ENCODE assay signal across 11 mouse cellular contexts in the genomic region with DNA sequence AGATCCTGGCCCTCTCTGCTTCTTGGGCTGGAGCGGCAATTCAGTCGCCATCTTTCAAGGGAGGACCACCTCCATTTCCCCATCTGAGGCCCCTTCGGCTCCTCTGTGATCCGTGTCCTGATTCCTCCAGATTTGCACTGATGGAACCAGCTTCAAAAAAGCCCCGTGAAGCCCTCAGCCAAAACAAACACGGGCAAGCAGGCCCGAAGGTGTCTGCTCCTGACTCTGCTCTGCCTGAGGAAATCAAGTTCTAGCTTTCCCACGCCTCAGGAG. TPM values are rescaled to one million over a fixed set of nuclear protein-coding genes. Genes with fewer than 3 reads are reported as not detected.
DNase-seq lines count a peak whose midpoint lies in the region; ATAC-seq and TF ChIP-seq lines count a peak whose summit lies in the region.
"Had no signal": no experiment of that assay in that cellular context is flagged by ENCODE, and none has a peak within 500 bp of the region (broad histone marks: within the 10 kb centered on the region; RNA-seq: fewer than 3 reads in every experiment).

No protein-coding gene starts in this region.

- H3K4me2 ChIP-seq in midbrain, postnatal 0 days (ENCODE audit: low read depth, low read length, poor library complexity, severe bottlenecking) = no peak overlapping the region
- H3K4me2 ChIP-seq in hindbrain, embryonic 11.5 days (replicated peaks; ENCODE audit: low read depth, low read length) = no peak overlapping the region
- no peak overlapping the region; the same call in 1 of the 2 replicates for H3K4me2 ChIP-seq in limb, embryonic 11.5 days (ENCODE audit: low read depth, severe bottlenecking)
- H3K4me2 ChIP-seq in stomach, embryonic 16.5 days (ENCODE audit: low read depth, low read length) = 0 out of 2 replicates have a peak overlapping the region, but pooled peaks have one; percentile 11
- H3K4me2 ChIP-seq: heart, embryonic 11.5 days had no signal

- H3K9me3 ChIP-seq in midbrain, embryonic 10.5 days (replicated peaks) = no peaks in the 10 kb centered on the region
- H3K9me3 ChIP-seq in midbrain, postnatal 0 days (ENCODE audit: low read length) = no peaks in the 10 kb centered on the region
- no peaks in the 10 kb centered on the region for H3K9me3 ChIP-seq in hindbrain, embryonic 11.5 days (ENCODE audit: control insufficient read depth, low read length)
- H3K9me3 ChIP-seq in limb, embryonic 11.5 days (ENCODE audit: control insufficient read depth, low read length) = no peaks in the 10 kb centered on the region
- no peaks in the 10 kb centered on the region for H3K9me3 ChIP-seq in stomach, embryonic 16.5 days (replicated peaks; ENCODE audit: control insufficient read depth, low read length)

- DNase-seq in midbrain, embryonic 10.5 days (ENCODE audit: low spot score) = no peak
- DNase-seq in midbrain, postnatal 0 days (ENCODE audit: low spot score) = no peak
- no peak for DNase-seq in hindbrain, embryonic 11.5 days (ENCODE audit: low spot score)
- no peak for DNase-seq in limb, embryonic 11.5 days (ENCODE audit: low spot score)
- no peak for DNase-seq in gastrocnemius, adult 8-10 months (ENCODE audit: low spot score in 2 of 2)
- DNase-seq in thymus, postnatal 36 days = no peak
- DNase-seq: lung, postnatal 14 days had no signal

- no peak for ATAC-seq in midbrain, postnatal 0 days (ENCODE audit: low FRiP score)
- 0 out of 2 replicates have a peak, but pooled peaks have one; percentile 3 for ATAC-seq in hindbrain, embryonic 11.5 days (ENCODE audit: low FRiP score)
- ATAC-seq in limb, embryonic 11.5 days (ENCODE audit: insufficient number of reproducible peaks, low FRiP score, low TSS enrichment, low read depth) = no peak
- no peak for ATAC-seq in stomach, embryonic 16.5 days (ENCODE audit: insufficient read depth, low FRiP score)

- H3K36me3 ChIP-seq in midbrain, embryonic 10.5 days = no peaks in the 10 kb centered on the region
- no peaks in the 10 kb centered on the region for H3K36me3 ChIP-seq in midbrain, postnatal 0 days (ENCODE audit: insufficient read depth, low read length)
- H3K36me3 ChIP-seq in hindbrain, embryonic 11.5 days (ENCODE audit: control insufficient read depth, insufficient read depth, low read length) = no peaks in the 10 kb centered on the region
- H3K36me3 ChIP-seq in limb, embryonic 11.5 days (ENCODE audit: control insufficient read depth, insufficient read depth, low read length) = no peaks in the 10 kb centered on the region
- no peaks in the 10 kb centered on the region for H3K36me3 ChIP-seq in stomach, embryonic 16.5 days (ENCODE audit: control insufficient read depth, insufficient read depth, low read length)

- peak overlapping the region; percentile 71 for H3K27ac ChIP-seq in midbrain, embryonic 10.5 days (replicated peaks)
- no peak overlapping the region for H3K27ac ChIP-seq in midbrain, postnatal 0 days (ENCODE audit: low read depth, low read length)
- H3K27ac ChIP-seq in hindbrain, embryonic 11.5 days (ENCODE audit: low read depth, low read length) = peak overlapping the region; percentile 2; the same call in 1 of the 2 replicates
- H3K27ac ChIP-seq in limb, embryonic 11.5 days (replicated peaks; ENCODE audit: low read depth, low read length) = peak overlapping the region; percentile 86
- peak overlapping the region; percentile 64 for H3K27ac ChIP-seq in stomach, embryonic 16.5 days (ENCODE audit: low read length)

- no peak overlapping the region for H3K9ac ChIP-seq in midbrain, postnatal 0 days (replicated peaks; ENCODE audit: low read length, poor library complexity, severe bottlenecking)
- no peak overlapping the region for H3K9ac ChIP-seq in hindbrain, embryonic 11.5 days (ENCODE audit: low read depth, low read length)
- H3K9ac ChIP-seq in limb, embryonic 11.5 days (ENCODE audit: low read length) = 0 out of 2 replicates have a peak overlapping the region, but pooled peaks have one; percentile 32
- H3K9ac ChIP-seq in stomach, embryonic 16.5 days (ENCODE audit: low read length) = peak overlapping the region; percentile 49

- TF ChIP-seq CTCF in midbrain, postnatal 0 days (IDR thresholded peaks at IDR 0.05) = no peak

- peaks cover 42% of the 10 kb centered on the region for H3K4me1 ChIP-seq in midbrain, embryonic 10.5 days
- H3K4me1 ChIP-seq in midbrain, postnatal 0 days (ENCODE audit: insufficient read depth, low read length) = peaks cover 11% of the 10 kb centered on the region; the same call in 1 of the 2 replicates
- H3K4me1 ChIP-seq in hindbrain, embryonic 11.5 days (replicated peaks; ENCODE audit: control insufficient read depth, insufficient read depth, low read length) = peaks cover 12% of the 10 kb centered on the region
- peaks cover 48% of the 10 kb centered on the region for H3K4me1 ChIP-seq in limb, embryonic 11.5 days (ENCODE audit: control insufficient read depth, insufficient read depth, low read length)
- H3K4me1 ChIP-seq in stomach, embryonic 16.5 days (ENCODE audit: control insufficient read depth, insufficient read depth, low read length) = peaks cover 35% of the 10 kb centered on the region

- H3K27me3 ChIP-seq in midbrain, embryonic 10.5 days (ENCODE audit: low read depth, poor library complexity, severe bottlenecking) = peaks cover 36% of the 10 kb centered on the region
- no peaks in the 10 kb centered on the region for H3K27me3 ChIP-seq in midbrain, postnatal 0 days (ENCODE audit: insufficient read depth, low read length)
- H3K27me3 ChIP-seq in hindbrain, embryonic 11.5 days (ENCODE audit: control insufficient read depth, insufficient read depth, low read length) = no peaks in the 10 kb centered on the region
- no peaks in the 10 kb centered on the region for H3K27me3 ChIP-seq in limb, embryonic 11.5 days (ENCODE audit: control insufficient read depth, insufficient read depth, low read length)
- H3K27me3 ChIP-seq in stomach, embryonic 16.5 days (ENCODE audit: control insufficient read depth, insufficient read depth, low read length) = no peaks in the 10 kb centered on the region

- WGBS in midbrain, embryonic 10.5 days = 77% methylated on average over 8 of the region's 8 CpGs
- WGBS in midbrain, postnatal 0 days = 66% methylated on average over 8 of the region's 8 CpGs
- WGBS in hindbrain, embryonic 11.5 days = 65% methylated on average over 8 of the region's 8 CpGs
- WGBS in limb, embryonic 11.5 days = 49% methylated on average over 8 of the region's 8 CpGs
- WGBS in stomach, embryonic 16.5 days = 40% methylated on average over 8 of the region's 8 CpGs

- H3K4me3 ChIP-seq in midbrain, embryonic 10.5 days = no peak overlapping the region
- no peak overlapping the region for H3K4me3 ChIP-seq in midbrain, postnatal 0 days (ENCODE audit: low read depth, low read length)
- H3K4me3 ChIP-seq in hindbrain, embryonic 11.5 days (ENCODE audit: low read depth, low read length) = no peak overlapping the region
- no peak overlapping the region for H3K4me3 ChIP-seq in limb, embryonic 11.5 days (ENCODE audit: low read depth, low read length)
- H3K4me3 ChIP-seq in stomach, embryonic 16.5 days (replicated peaks; ENCODE audit: low read length) = no peak overlapping the region

RNA-seq across cellular contexts. Expression of gene Wfikkn2, which starts 0.9 kb away (rescaled TPM):
- polyA plus RNA-seq in midbrain, embryonic 10.5 days (2016; fragmentation: Nextera tagmentation; extraction: Ambion mirVana) = 0.27 and 0.99 TPM in 2 replicates
- 5.0 and 10.0 TPM in 2 replicates for total RNA-seq in midbrain, postnatal 0 days (2014; rRNA removed)
- polyA plus RNA-seq in midbrain, postnatal 0 days (2015; fragmentation: Nextera tagmentation; extraction: Ambion mirVana) = 2.6 and 2.7 TPM in 2 replicates
- polyA plus RNA-seq in hindbrain, embryonic 11.5 days (2014; fragmentation: Nextera tagmentation; extraction: Ambion mirVana) = 0.95 and 1.8 TPM in 2 replicates
- 5.3 and 8.0 TPM in 2 replicates for polyA plus RNA-seq in limb, embryonic 11.5 days (2014; fragmentation: Nextera tagmentation; extraction: Ambion mirVana)
- 3.1 and 3.4 TPM in 2 replicates for polyA plus RNA-seq in stomach, embryonic 16.5 days (2015; fragmentation: Nextera tagmentation; extraction: Ambion mirVana)
- total RNA-seq in gastrocnemius, adult 8-10 months (2022) = 10 to 100 TPM; 12.1 to 16.7 (median 13.5) TPM

RNA-seq across cellular contexts. Expression of gene Gm21885, which starts 34.9 kb away (rescaled TPM):
- polyA plus RNA-seq in midbrain, embryonic 10.5 days (2016; fragmentation: Nextera tagmentation; extraction: Ambion mirVana) = not detected in 2 replicates
- not detected in 2 replicates for total RNA-seq in midbrain, postnatal 0 days (2014; rRNA removed)
- polyA plus RNA-seq in midbrain, postnatal 0 days (2015; fragmentation: Nextera tagmentation; extraction: Ambion mirVana) = not detected in 2 replicates
- 0.68 TPM in 1 of 2 replicates, not detected in the other for polyA plus RNA-seq in hindbrain, embryonic 11.5 days (2014; fragmentation: Nextera tagmentation; extraction: Ambion mirVana)
- 0.51 and 0.52 TPM in 2 replicates for polyA plus RNA-seq in limb, embryonic 11.5 days (2014; fragmentation: Nextera tagmentation; extraction: Ambion mirVana)
- 8.9 and 9.9 TPM in 2 replicates for polyA plus RNA-seq in stomach, embryonic 16.5 days (2015; fragmentation: Nextera tagmentation; extraction: Ambion mirVana)
- not detected for total RNA-seq in gastrocnemius, adult 8-10 months (2022)
- total RNA-seq: left cerebral cortex, postnatal 10 days had no signal
- polyA plus RNA-seq: heart, embryonic 11.5 days; thymus, postnatal 0 days had no signal

RNA-seq across cellular contexts. Expression of gene Tob1, which starts 35.5 kb away (rescaled TPM):
- polyA plus RNA-seq in midbrain, embryonic 10.5 days (2016; fragmentation: Nextera tagmentation; extraction: Ambion mirVana) = 18.4 and 21.6 TPM in 2 replicates
- 15.6 and 20.4 TPM in 2 replicates for total RNA-seq in midbrain, postnatal 0 days (2014; rRNA removed)
- 25.5 and 27.9 TPM in 2 replicates for polyA plus RNA-seq in midbrain, postnatal 0 days (2015; fragmentation: Nextera tagmentation; extraction: Ambion mirVana)
- 36.7 and 38.9 TPM in 2 replicates for polyA plus RNA-seq in hindbrain, embryonic 11.5 days (2014; fragmentation: Nextera tagmentation; extraction: Ambion mirVana)
- 28.9 and 31.8 TPM in 2 replicates for polyA plus RNA-seq in limb, embryonic 11.5 days (2014; fragmentation: Nextera tagmentation; extraction: Ambion mirVana)
- polyA plus RNA-seq in stomach, embryonic 16.5 days (2015; fragmentation: Nextera tagmentation; extraction: Ambion mirVana) = 35.9 and 42.3 TPM in 2 replicates
- total RNA-seq in gastrocnemius, adult 8-10 months (2022) = 100 to 1,000 TPM; 196 to 240 (median 221) TPM

Comparison
In these comparisons a context has a peak if more than half of its experiments do, and no peak if none do; other contexts are left out.
1. H3K9ac ChIP-seq: peak in limb, embryonic 11.5 days (single experiment) and stomach, embryonic 16.5 days (single experiment); none in midbrain, postnatal 0 days (single experiment) and hindbrain, embryonic 11.5 days (single experiment).